Mouse (Mus musculus) kidney, adult 2 months (tissue): ENCODE data around the gene 4930452B06Rik.

ENCODE experiments used
- CTCF ChIP-seq: fragments of 200-500 bp; conservative IDR thresholded peaks from 2 replicates; pipeline ENCODE4 v1.5.1; 2011; ENCODE audit warnings: low read depth, mild to moderate bottlenecking, control low read depth, low read length, moderate library complexity, mixed read lengths; ENCODE audit not compliant: insufficient read depth, insufficient read length
- POLR2A ChIP-seq: fragments of 200-500 bp; IDR thresholded peaks from one replicate; pipeline ENCODE4 v1.6.1; 2011; ENCODE audit warnings: low read depth, low read length, control low read depth

DNA sequence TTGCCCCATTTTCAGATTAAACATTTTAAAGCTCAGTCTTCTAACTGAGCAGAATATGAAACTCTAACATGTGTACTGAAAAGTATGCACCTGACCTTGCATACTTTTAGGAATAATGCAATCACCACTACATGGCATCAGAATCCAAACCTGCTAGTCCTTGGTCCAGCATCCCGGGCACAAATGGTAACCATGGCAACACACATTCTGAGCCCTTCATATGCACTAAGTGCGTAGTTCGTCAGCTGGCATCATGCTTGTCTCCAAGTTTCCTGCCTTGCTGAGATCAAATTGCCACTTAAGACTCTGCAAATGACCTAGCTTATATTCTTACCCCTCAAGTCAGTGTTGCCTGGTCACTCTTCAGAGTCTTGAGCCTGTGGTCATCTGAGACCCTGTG lies 243.2 kb downstream of the 4930452B06Rik start:
- TF ChIP-seq POLR2A = no peak
- no peak for TF ChIP-seq CTCF
